Mouse (Mus musculus) kidney, postnatal 36 days (tissue): ENCODE results near the gene Mrpl24.
"Not testable (repeated sequence)": the region's sequence is repeated elsewhere in the genome, so short reads cannot be mapped to it uniquely, and the experiment has no call there.

Experiments
- DNase-seq, 2 experiments: peaks; one replicate each; pipeline ENCODE4 v3.0.0; 2021 to 2022; ENCODE audit warnings: mixed read lengths in 2 of 2

Gene Mrpl24

GRCm38 (mm10) chr3:87919336-87920108 lies at the start of gene Mrpl24:
Mrpl24 (plus strand) TSS chr3:87919506.
- peak; percentile 83 to 95 for DNase-seq

GRCm38 (mm10) chr3:87877730-87878129 lies 41.6 kb upstream of the Mrpl24 start:
- no peak for DNase-seq

- DNase-seq: no peak
Measured at GRCm38 (mm10) chr3:87884291-87884690, 35.0 kb upstream of the Mrpl24 start.

- peak; percentile 17 to 52 for DNase-seq
Measured at GRCm38 (mm10) chr3:87884708-87885251, 34.5 kb upstream of the Mrpl24 start.

- peak; percentile 91 to 99 for DNase-seq
Measured at GRCm38 (mm10) chr3:87885281-87886003, 33.9 kb upstream of the Mrpl24 start, which contains the start of gene Prcc. Prcc (minus strand) TSS chr3:87885608.

- DNase-seq: no peak
Measured at GRCm38 (mm10) chr3:87886004-87886365, 33.3 kb upstream of the Mrpl24 start.

- DNase-seq: no peak
Measured at GRCm38 (mm10) chr3:87886416-87886815, 32.9 kb upstream of the Mrpl24 start.

GRCm38 (mm10) chr3:87887400-87887799 lies 31.9 kb upstream of the Mrpl24 start:
- DNase-seq: not testable (repeated sequence)

GRCm38 (mm10) chr3:87891481-87891880 lies 27.8 kb upstream of the Mrpl24 start:
- DNase-seq: no peak

GRCm38 (mm10) chr3:87893367-87893905 lies 25.9 kb upstream of the Mrpl24 start:
- no peak for DNase-seq

- DNase-seq: no peak
Measured at GRCm38 (mm10) chr3:87899266-87899665, 20.0 kb upstream of the Mrpl24 start.

- no peak for DNase-seq
Measured at GRCm38 (mm10) chr3:87899776-87900175, 19.5 kb upstream of the Mrpl24 start.

GRCm38 (mm10) chr3:87901036-87901624 lies 18.2 kb upstream of the Mrpl24 start:
- no peak for DNase-seq

GRCm38 (mm10) chr3:87901959-87902358 lies 17.3 kb upstream of the Mrpl24 start:
- DNase-seq: not testable (repeated sequence)

GRCm38 (mm10) chr3:87903821-87904220 lies 15.5 kb upstream of the Mrpl24 start:
- DNase-seq: no peak

GRCm38 (mm10) chr3:87905880-87906485 lies 13.3 kb upstream of the Mrpl24 start, which contains the start of gene Hdgf:
Hdgf (plus strand) TSS chr3:87906321.
- peak; percentile 96 for DNase-seq

- DNase-seq: peak; percentile 71 to 76
Measured at GRCm38 (mm10) chr3:87906601-87906980, 12.7 kb upstream of the Mrpl24 start.

- DNase-seq: peak; percentile 45 to 64
Measured at GRCm38 (mm10) chr3:87906981-87907857, 12.1 kb upstream of the Mrpl24 start.

- peak; percentile 53 to 64 for DNase-seq
Measured at GRCm38 (mm10) chr3:87907906-87908305, 11.4 kb upstream of the Mrpl24 start.

GRCm38 (mm10) chr3:87909381-87909780 lies 9.9 kb upstream of the Mrpl24 start:
- DNase-seq: no peak

GRCm38 (mm10) chr3:87909874-87910273 lies 9.4 kb upstream of the Mrpl24 start:
- DNase-seq: no peak
